Mouse (Mus musculus) heart, embryonic 16.5 days (tissue): ENCODE data around the gene Clpx. TPM values are rescaled to one million over a fixed set of nuclear protein-coding genes. Genes with fewer than 3 reads are reported as not detected.
A peak's percentile ranks its signal among the peaks of the same experiment; 100 is the strongest.

Experiments used
- ATAC-seq: fragments of 200-750 bp; cut with Nextera tagmentation; replicated peaks from 2 replicates; pipeline ENCODE4 v1.8.0; 2017; ENCODE audit warnings: moderate number of reproducible peaks; ENCODE audit not compliant: insufficient read depth, low FRiP score; ENCODE audit errors: extremely low read depth
- H3K27ac ChIP-seq: fragments of 300-500 bp; sonication (generic); 2 replicates; pipeline ENCODE4 v1.5.1; 2014; ENCODE audit warnings: mild to moderate bottlenecking, low read length, control low read depth, moderate library complexity
- H3K27me3 ChIP-seq: fragments of 300-500 bp; sonication (generic); 2 replicates; pipeline ENCODE4 v1.6.1; 2014; ENCODE audit warnings: low read length, mixed read lengths; ENCODE audit not compliant: control insufficient read depth, insufficient read depth
- H3K36me3 ChIP-seq: fragments of 300-500 bp; sonication (generic); 2 replicates; pipeline ENCODE4 v1.6.1; 2014; ENCODE audit not compliant: control insufficient read depth, insufficient read depth
- H3K4me1 ChIP-seq: fragments of 300-500 bp; sonication (generic); 2 replicates; pipeline ENCODE4 v1.6.1; 2014; ENCODE audit warnings: low read length, mixed read lengths; ENCODE audit not compliant: control insufficient read depth, insufficient read depth
- H3K4me2 ChIP-seq: fragments of 300-500 bp; sonication (generic); 2 replicates; pipeline ENCODE4 v1.6.1; 2014; ENCODE audit warnings: low read depth, mild to moderate bottlenecking, control low read depth, low read length
- H3K4me3 ChIP-seq: fragments of 300-500 bp; sonication (generic); 2 replicates; pipeline ENCODE4 v1.5.1; 2014; ENCODE audit warnings: mild to moderate bottlenecking, control low read depth, low read length
- H3K9ac ChIP-seq: fragments of 300-500 bp; sonication (generic); 2 replicates; pipeline ENCODE4 v1.6.1; 2014; ENCODE audit warnings: low read length, control low read depth
- H3K9me3 ChIP-seq: fragments of 300-500 bp; sonication (generic); replicated peaks from 2 replicates; pipeline ENCODE4 v1.6.1; 2016; ENCODE audit warnings: low read length; ENCODE audit not compliant: control insufficient read depth
- WGBS: fragments of 180-500 bp; shearing (Covaris S2); extraction: QIAGEN DNeasy Blood & Tissue Kit; methylation state at CpG from one replicate; pipeline ENCODE4 v1.1.7; 2014; 5-methylcytosine and 5-hydroxymethylcytosine counted together
- polyA plus RNA-seq: library from polyadenylated mRNA; unstranded; fragments of >200 nt; fragmentation: Nextera tagmentation; extraction: Ambion mirVana; gene quantifications from 2 replicates; pipeline ENCODE4 v1.2.1, GENCODE M21; 2015

Clpx gene
- polyA plus RNA-seq, 1 experiment from 2014 or later: 53.5 TPM

DNA sequence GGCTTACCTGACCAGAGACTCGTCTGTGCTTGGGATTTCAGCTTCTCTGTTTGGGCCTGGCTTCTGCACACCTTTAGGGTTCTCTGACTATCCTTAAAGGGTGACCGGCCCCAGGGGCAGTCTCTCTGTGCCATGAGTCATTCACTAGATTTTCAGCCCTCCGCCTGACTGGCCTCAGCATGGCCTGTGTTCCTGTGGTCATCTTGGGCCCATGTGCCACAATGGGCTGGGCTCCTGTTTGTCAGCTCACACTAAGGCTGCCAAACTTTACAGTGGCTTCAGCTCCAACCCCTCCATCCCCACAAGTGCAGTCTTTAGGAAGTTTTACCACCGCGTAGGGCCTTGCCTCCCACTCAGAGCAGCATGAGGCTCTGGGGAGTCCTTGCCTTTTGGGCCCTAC, 59.2 kb downstream of the Clpx start:
- H3K27ac ChIP-seq: no peak overlapping the region
- no peak overlapping the region for H3K9ac ChIP-seq
- H3K4me3 ChIP-seq: no peak overlapping the region
- H3K27me3 ChIP-seq: no peaks in the 10 kb centered on the region
- peaks cover 22% of the 10 kb centered on the region for H3K36me3 ChIP-seq
- no peak for ATAC-seq
- WGBS: 79% methylated on average over 5 of the region's 5 CpGs
- peaks cover 3% of the 10 kb centered on the region; the same call in 1 of the 2 replicates for H3K4me1 ChIP-seq
- no peaks in the 10 kb centered on the region for H3K9me3 ChIP-seq
- H3K4me2 ChIP-seq: no peak overlapping the region

DNA sequence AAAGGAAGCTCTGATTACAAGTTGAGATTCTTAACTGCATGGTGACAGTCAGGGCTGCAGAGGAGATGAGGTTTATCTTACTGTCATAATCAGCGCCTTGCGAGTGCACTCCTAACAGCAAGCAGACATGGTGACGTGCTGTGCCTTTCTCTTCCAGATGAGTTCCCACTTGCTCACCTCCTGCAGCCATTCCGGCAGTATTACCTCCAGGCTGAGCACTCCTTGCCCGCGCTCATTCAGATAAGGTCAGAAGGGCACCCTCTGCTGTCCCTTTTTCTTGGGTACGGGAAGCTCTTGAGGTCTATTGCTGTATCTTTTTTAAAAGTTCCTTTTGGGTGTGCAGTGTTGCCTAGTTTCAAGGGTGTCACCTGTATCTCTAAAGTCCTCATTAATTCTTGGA, 62.5 kb downstream of the Clpx start:
- 79% methylated on average over 7 of the region's 7 CpGs for WGBS
- Histone ChIP-seq H3K9me3 (no peaks in the 10 kb centered on the region), H3K27me3 (no peaks in the 10 kb centered on the region), H3K4me1 (peaks cover 11% of the 10 kb centered on the region), H3K4me3 (no peak overlapping the region), H3K4me2 (no peak overlapping the region), H3K36me3 (peaks cover 41% of the 10 kb centered on the region), H3K9ac (no peak overlapping the region), H3K27ac (no peak overlapping the region)
- no peak for ATAC-seq

DNA sequence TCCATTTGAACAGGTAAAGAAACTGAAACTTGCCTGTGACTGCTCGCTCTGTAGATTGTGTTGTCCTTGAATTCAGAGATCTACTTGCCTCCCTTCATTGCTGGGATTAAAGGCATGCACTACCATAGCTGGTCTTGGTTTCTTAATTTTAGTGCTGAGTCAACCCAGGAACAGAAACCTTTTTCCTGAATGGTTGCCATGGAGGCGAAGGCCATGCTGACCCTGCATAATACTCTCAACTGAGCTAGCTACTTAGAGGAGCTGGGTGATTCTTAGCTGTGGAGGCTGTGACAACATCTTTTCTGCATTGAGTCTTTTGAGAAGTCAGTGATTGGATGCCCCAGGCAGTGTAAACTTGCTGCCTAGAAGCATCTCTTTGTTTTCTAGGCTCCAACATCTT, 62.9 kb downstream of the Clpx start:
- Histone ChIP-seq H3K4me1 (peaks cover 11% of the 10 kb centered on the region), H3K9me3 (no peaks in the 10 kb centered on the region), H3K36me3 (peaks cover 45% of the 10 kb centered on the region), H3K27ac (no peak overlapping the region), H3K4me2 (no peak overlapping the region), H3K27me3 (no peaks in the 10 kb centered on the region), H3K9ac (no peak overlapping the region), H3K4me3 (no peak overlapping the region)
- 92% methylated on average over 2 of the region's 2 CpGs for WGBS
- ATAC-seq: no peak

DNA sequence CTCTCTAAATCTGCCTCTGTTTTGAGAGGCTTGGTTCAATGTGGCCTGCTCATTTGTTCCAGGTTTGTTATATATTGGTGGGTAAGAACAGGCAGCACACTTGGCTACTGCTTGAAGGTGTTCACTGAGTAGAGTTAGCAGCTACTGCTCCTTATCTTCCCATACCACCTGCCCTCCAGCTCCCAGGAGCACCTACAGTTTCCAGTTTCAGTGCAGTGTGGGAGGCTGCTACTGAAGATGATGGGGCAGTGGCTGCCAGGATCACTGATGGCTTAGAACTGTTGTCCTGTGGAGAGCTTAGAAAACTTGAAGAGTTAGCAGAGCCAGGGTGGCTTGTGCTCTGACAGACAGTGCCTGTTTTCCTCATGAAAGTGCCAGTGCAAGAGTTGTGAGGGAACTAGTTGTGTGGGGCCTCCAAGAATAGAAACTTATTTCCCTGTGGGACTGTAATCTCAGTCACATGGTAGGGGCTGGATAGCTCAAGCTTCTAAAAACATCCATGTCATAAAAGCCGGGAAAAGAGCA, 65.0 kb downstream of the Clpx start:
- 0 out of 2 replicates have a peak overlapping the region, but pooled peaks have one; percentile 4 for H3K9ac ChIP-seq
- WGBS: 38% methylated on average over 1 of the region's 1 CpGs
- no peaks in the 10 kb centered on the region for H3K27me3 ChIP-seq
- H3K36me3 ChIP-seq: peaks cover 47% of the 10 kb centered on the region
- ATAC-seq: peak; percentile 72
- no peak overlapping the region for H3K4me3 ChIP-seq
- H3K9me3 ChIP-seq: no peaks in the 10 kb centered on the region
- H3K4me2 ChIP-seq: peak overlapping the region; percentile 19; the same call in 1 of the 2 replicates
- peaks cover 18% of the 10 kb centered on the region for H3K4me1 ChIP-seq
- peak overlapping the region; percentile 82 for H3K27ac ChIP-seq

DNA sequence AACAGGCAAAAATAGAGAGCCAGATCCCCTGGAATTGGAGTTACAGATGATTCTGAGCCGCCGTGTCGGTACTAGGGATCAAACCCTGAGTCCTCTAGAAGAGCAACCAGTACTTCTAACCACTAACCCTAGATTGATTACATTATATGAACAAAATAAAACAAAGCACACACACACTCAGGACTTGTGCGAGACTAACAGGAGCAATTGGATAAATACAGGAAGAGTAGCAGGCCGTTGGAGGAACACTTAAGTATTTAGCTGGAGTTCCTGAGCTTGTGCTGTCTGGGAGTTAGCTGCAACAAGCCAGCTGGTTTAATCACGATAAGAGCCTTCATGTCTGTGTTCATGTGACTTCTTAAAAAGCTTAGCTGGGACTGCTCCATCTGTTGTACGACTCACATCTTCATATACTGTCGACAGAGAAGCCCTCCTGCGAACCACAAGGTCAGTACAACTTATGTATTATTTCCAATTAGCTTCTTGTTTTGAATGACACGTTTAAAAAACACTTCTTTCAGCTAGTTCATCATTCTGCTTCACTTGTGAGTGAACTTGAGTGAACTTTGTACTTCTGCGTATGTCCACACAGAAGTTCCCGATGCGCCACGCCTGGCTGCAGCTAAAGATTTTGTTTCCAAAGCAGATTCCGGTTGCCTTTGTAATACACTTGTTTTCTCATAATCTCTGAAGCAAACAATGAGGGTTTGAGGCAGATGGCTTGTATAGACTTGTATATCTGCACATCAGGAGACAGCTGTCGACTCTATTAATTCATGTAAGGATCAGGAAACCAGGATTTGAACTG, 66.8 kb downstream of the Clpx start, which contains the start of gene Ubap1l:
Gene Ubap1l (plus strand): TSS at position 401 of the 808 bp plus-strand sequence.
- H3K9me3 ChIP-seq: no peaks in the 10 kb centered on the region
- 79% methylated on average over 16 of the region's 16 CpGs for WGBS
- no peak within 1 kb of the TSS for H3K4me3 ChIP-seq
- peaks cover 22% of the 10 kb centered on the region for H3K4me1 ChIP-seq
- ATAC-seq: no peak
- no peak within 1 kb of the TSS for H3K4me2 ChIP-seq
- no peak within 1 kb of the TSS for H3K9ac ChIP-seq
- H3K36me3 ChIP-seq: peaks cover 40% of the 10 kb centered on the region
- no peak within 1 kb of the TSS for H3K27ac ChIP-seq
- no peaks in the 10 kb centered on the region for H3K27me3 ChIP-seq

DNA sequence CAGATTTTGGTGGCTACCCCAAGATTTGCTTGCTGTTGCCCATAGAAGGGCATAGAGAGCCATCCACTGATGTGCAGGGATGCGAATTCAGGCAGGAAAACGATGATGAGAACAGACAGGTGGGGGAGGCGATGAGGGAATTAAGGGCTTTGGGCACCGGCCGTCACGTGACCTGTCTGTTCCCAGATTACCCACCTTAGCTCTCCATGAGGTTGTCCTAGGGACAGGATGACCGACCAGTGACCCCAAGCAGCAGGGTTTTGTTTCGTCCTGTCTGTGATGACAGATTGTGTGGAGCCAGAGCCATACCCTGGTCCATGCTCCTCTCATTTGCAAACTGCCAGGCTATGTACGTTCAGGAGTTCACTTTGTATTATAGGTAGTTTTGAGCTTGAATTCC, 69.6 kb downstream of the Clpx start:
- 34% methylated on average over 9 of the region's 9 CpGs for WGBS
- Histone ChIP-seq H3K27ac (no peak overlapping the region), H3K9ac (no peak overlapping the region), H3K4me2 (no peak overlapping the region), H3K36me3 (peaks cover 25% of the 10 kb centered on the region), H3K4me1 (peaks cover 19% of the 10 kb centered on the region), H3K27me3 (no peaks in the 10 kb centered on the region), H3K9me3 (no peaks in the 10 kb centered on the region), H3K4me3 (no peak overlapping the region)
- ATAC-seq: peak; percentile 72; the same call in 1 of the 2 replicates

DNA sequence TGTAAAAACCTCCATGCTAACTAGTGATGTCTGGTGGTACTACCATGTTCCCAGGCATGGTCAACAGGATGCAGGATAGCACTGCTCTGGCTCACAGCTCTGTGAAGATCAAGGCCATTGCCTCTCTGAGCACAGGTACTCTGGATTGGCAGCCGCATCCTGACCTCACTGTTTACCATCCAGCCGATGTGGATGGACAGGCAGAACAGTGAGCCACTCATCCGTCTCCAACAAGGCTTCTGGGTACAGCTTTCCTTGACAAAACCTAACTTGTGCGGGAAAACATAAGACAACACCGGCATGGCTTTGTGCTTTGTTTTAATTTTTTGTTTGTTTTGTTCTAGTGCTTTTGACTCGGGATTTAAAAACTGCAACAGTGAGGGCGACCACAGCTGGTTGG, 71.7 kb downstream of the Clpx start:
- 83% methylated on average over 7 of the region's 7 CpGs for WGBS

DNA sequence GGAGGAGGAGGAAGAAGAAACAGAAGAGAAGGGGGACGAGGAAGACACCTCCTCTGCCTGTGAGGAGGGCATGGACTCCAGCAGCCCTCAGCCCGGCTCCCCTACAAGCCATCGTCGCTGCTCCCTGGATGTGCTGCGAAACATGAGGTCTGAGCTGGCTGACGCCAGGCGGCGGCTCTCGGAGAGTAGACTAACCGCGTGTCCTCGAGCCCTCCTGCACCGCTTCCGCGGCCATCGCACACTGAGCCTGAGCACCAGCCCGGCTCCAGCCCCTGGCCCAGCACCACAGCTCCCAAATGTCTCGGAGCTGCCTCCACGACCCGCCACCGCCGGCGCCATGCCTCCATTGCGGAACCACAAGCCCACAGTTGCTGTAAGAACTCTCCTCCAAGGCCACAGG, 77.7 kb downstream of the Clpx start:
- Histone ChIP-seq H3K9me3 (no peaks in the 10 kb centered on the region), H3K4me1 (no peaks in the 10 kb centered on the region), H3K36me3 (no peaks in the 10 kb centered on the region), H3K9ac (no peak overlapping the region), H3K4me2 (no peak overlapping the region), H3K27me3 (no peaks in the 10 kb centered on the region), H3K27ac (no peak overlapping the region), H3K4me3 (no peak overlapping the region)
- WGBS: 67% methylated on average over 24 of the region's 24 CpGs
- no peak for ATAC-seq

More for the DNA sequence above, 71.7 kb downstream of the Clpx start:
- no peak for ATAC-seq
- H3K27me3 ChIP-seq: no peaks in the 10 kb centered on the region
- peaks cover 12% of the 10 kb centered on the region for H3K4me1 ChIP-seq
- no peak overlapping the region for H3K27ac ChIP-seq
- no peaks in the 10 kb centered on the region for H3K9me3 ChIP-seq
- H3K4me3 ChIP-seq: no peak overlapping the region
- H3K9ac ChIP-seq: no peak overlapping the region
- H3K36me3 ChIP-seq: peaks cover 13% of the 10 kb centered on the region; the same call in 1 of the 2 replicates
- no peak overlapping the region for H3K4me2 ChIP-seq

DNA sequence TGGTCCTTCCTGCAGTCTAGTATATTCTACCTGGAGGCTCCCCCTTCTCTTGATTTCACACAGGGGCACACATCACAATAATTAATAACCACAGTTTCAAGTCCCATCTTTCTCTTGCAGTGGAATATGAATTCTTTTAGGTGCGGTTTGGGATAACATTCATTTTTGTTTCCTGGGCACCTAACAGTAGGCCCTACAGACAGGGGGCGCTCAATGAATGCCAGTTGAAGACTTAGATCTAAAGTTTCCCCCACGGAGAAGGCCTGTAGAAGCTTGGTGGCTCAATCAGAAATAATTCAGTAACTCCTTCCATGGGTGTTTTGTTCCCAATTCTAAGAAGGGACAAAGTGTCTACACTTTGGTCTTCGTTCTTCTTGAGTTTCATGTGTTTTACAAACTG, 78.4 kb downstream of the Clpx start:
- Histone ChIP-seq H3K9ac (no peak overlapping the region), H3K4me3 (no peak overlapping the region), H3K27me3 (no peaks in the 10 kb centered on the region), H3K9me3 (no peaks in the 10 kb centered on the region), H3K4me1 (no peaks in the 10 kb centered on the region), H3K4me2 (no peak overlapping the region), H3K27ac (no peak overlapping the region), H3K36me3 (no peaks in the 10 kb centered on the region)
- WGBS: 70% methylated on average over 4 of the region's 4 CpGs
- ATAC-seq: no peak
